Mouse (Mus musculus): ENCODE results near the gene Ephx3.
A peak's percentile ranks its signal among the peaks of the same experiment; 100 is the strongest.
"Not testable (repeated sequence)": the region's sequence is repeated elsewhere in the genome, so short reads cannot be mapped to it uniquely, and the experiment has no call there.

The Ephx3 gene

GRCm38 (mm10) chr17:32188863-32189636, at the start of gene Ephx3:
Gene Ephx3, minus strand, starts transcription at chr17:32189549.
- peak; percentile 31 for DNase-seq (ENCODE audit: low spot score)

DNA sequence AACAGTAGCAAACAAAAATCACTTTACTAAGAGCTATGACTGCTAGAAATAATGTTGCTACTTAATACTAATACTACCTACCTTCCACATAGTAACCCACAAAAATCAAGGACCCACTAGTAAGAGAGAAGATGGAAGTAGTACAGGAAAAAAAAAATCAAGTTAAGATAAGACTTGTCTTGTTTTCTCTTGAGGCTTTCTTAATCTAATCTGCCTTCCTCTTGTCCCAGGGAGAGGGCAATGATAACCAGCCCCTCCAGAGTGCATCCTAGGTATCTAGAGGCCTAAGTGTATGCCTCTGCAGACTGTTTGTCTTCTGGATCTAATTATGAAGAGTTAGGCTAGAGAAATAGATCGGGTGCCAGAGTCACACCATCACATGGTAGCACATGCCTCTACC, 49.2 kb upstream of the Ephx3 start:
- no peak for DNase-seq (ENCODE audit: low spot score)

- peak; percentile 34 for DNase-seq (ENCODE audit: low spot score)
These were observed 46.3 kb upstream of the Ephx3 start for GRCm38 (mm10) chr17:32235534-32236191.

GRCm38 (mm10) chr17:32233174-32233573, 43.8 kb upstream of the Ephx3 start:
- DNase-seq (ENCODE audit: low spot score): no peak

GRCm38 (mm10) chr17:32229256-32229655, 39.9 kb upstream of the Ephx3 start:
- no peak for DNase-seq (ENCODE audit: low spot score)

GRCm38 (mm10) chr17:32220873-32221272, 31.5 kb upstream of the Ephx3 start:
- DNase-seq (ENCODE audit: low spot score): peak; percentile 22

DNA sequence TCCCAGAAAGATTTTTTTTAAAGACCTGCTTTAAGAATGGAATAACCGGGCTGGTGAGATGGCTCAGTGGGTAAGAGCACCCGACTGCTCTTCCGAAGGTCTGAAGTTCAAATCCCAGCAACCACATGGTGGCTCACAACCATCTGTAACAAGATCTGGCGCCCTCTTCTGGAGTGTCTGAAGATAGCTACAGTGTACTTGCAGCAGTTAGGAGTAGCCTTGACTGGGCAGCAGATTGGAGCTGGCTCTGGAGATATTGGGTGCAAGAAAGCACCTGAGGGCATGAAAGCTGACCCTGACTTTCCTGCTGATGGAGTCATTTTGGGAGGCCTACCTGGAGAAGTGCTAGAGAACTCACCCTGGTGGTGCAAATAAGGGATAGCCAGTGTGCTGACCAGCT, 26.2 kb upstream of the Ephx3 start:
- not testable (repeated sequence) for DNase-seq (ENCODE audit: low spot score)

DNA sequence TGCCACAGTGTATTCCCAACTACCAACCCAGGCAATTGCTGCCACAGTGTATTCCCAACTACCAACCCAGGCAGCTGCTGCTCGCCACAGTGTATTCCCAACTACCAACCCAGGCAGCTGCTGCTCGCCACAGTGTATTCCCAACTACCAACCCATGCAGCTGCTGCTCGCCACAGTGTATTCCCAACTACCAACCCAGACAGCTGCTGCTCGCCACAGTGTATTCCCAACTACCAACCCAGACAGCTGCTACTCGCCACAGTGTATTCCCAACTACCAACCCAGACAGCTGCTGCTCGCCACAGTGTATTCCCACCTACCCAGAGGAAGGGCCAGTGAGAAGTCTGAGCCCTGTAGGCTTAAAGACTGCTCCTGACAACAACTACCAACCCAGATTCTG, 22.2 kb upstream of the Ephx3 start:
- DNase-seq (ENCODE audit: low spot score): not testable (repeated sequence)

DNA sequence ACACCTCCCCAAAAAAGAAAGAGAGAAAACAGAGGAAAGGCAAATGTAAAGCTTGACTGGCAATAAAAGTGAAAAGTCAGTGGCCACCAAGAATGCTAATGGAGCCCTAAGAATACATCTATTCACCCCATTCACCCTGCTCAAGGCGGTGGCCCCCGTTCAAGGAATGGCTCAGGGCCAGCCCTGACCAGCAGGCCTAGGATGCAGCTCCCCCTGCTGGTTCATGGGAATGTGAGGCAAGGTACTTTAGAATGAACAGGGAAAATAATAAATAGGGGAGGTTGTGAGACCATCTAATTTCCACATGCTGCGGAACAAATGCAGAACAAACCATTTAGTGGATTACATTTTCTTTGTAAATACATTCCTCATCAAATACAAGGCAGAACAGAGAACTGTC, 20.4 kb upstream of the Ephx3 start:
- peak; percentile 77 for DNase-seq (ENCODE audit: low spot score)

GRCm38 (mm10) chr17:32209144-32209543, 19.8 kb upstream of the Ephx3 start:
- DNase-seq (ENCODE audit: low spot score): no peak

DNA sequence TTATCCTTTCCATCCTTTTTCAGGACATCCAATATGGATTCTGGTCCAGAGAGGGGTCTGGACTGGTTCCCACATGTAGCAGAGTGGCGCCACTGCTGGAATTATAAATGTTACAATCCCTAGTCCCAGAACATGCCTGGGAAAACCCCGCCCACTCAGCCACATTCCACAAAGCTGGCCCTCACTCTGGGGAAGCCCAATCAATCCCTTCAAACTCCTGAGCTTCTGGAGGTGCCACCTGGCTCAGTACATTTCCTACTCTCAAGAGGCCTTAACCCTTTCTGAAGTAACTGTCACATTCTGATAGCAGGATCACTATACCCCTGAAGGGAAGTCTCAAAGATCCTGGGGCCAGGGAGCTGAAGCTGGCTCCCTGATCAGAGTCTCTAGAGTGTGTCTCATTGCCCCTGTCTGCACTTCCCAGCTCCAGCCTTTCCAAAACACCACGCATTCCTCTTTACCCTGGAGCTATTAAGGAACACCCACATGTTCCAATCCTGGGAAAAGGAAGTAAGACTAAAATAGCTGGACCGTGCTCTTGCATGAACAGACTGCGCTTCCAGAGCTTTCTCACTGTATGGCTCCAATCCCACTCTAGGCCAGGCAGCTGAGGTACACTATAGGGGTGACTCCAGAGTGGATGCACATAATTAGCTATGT, 18.4 kb upstream of the Ephx3 start:
- no peak for DNase-seq (ENCODE audit: low spot score)

DNA sequence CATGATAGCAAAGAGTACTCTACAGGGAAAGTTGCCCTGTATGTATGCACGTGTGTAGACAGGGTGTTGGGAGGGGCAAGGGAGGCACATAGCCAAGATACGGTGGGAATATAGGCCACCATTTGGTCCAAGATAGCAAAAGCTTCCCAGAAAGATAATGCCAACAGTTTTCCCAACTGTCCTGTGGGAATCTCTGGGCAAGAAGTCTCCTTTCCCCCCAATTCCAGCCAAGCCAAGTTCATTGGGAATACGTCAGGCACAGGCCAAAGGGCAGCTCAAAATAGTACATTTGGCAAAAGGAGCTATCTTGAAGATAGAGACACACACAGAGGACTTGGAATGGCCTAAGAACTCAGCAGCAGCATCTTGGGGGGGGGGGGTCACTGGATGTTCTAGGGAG, 16.0 kb upstream of the Ephx3 start:
- DNase-seq (ENCODE audit: low spot score): no peak

- DNase-seq (ENCODE audit: low spot score): no peak
These were observed 13.6 kb upstream of the Ephx3 start for GRCm38 (mm10) chr17:32202972-32203371.

- no peak for DNase-seq (ENCODE audit: low spot score)
These were observed 11.7 kb upstream of the Ephx3 start for GRCm38 (mm10) chr17:32201086-32201485.

GRCm38 (mm10) chr17:32199796-32200195, 10.4 kb upstream of the Ephx3 start:
- no peak for DNase-seq (ENCODE audit: low spot score)

- no peak for DNase-seq (ENCODE audit: low spot score)
These were observed 7.8 kb upstream of the Ephx3 start for GRCm38 (mm10) chr17:32197156-32197555.

GRCm38 (mm10) chr17:32195725-32196124, 6.4 kb upstream of the Ephx3 start:
- DNase-seq (ENCODE audit: low spot score): no peak

DNA sequence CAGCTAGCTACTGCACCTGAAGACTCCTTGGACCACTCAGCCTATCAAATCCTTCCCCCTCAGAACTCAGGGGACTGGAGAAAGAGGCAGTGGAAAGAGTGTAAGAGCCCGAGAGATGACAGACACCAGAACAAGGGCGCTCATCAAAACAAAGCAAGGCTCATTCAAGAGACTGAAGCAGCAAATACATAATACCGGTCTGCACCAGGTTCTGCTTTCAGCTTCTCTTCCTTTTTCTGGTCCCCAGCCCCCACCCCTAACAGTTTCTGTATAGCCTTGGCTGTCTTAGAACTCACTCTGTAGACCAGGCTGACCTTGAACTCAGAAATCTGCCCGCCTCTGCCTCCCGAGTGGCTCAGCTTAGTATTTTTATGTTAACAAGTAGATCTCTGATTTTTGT, 3.7 kb upstream of the Ephx3 start:
- DNase-seq (ENCODE audit: low spot score): no peak

DNA sequence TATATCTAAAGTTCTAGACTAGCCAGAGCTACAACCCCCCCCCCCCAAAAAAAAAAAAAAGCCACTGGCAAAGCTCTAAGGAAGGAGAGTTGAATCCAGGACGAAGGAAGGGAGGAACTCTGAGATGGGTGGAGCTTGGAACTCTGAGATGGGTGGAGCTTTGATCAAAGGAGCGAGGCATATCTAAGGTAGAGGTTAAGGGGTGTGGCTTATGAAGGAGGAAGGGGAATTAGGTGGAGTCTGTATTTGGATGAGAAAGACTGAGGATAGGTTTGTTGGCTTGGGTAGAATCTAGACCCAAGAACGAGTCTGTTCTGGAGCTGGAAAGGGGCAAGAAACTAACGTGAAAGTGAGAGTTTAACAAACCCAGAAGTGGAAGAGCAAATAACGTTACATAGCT, 501 bp upstream of the Ephx3 start:
- no peak for DNase-seq (ENCODE audit: low spot score)

DNA sequence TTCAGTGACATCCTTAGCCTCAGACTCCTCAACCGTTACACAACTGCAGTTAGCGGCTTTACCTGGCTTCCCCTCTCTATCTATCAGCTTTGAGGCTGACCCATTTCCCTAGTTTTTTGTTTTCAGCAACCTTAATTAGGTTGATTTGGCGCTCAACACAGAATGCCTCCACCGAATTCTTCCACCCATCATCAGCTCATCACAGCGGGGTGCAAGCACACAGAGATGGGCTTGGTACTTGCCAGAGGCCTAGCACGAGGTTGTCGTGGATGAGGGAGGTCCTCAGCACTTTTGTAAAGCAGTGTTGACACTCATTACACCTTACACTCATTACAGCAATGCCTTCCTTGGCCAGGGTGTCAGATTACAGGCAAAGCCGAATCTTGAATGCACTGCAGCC, 6.3 kb downstream of the Ephx3 start:
- peak; percentile 34 for DNase-seq (ENCODE audit: low spot score)

DNA sequence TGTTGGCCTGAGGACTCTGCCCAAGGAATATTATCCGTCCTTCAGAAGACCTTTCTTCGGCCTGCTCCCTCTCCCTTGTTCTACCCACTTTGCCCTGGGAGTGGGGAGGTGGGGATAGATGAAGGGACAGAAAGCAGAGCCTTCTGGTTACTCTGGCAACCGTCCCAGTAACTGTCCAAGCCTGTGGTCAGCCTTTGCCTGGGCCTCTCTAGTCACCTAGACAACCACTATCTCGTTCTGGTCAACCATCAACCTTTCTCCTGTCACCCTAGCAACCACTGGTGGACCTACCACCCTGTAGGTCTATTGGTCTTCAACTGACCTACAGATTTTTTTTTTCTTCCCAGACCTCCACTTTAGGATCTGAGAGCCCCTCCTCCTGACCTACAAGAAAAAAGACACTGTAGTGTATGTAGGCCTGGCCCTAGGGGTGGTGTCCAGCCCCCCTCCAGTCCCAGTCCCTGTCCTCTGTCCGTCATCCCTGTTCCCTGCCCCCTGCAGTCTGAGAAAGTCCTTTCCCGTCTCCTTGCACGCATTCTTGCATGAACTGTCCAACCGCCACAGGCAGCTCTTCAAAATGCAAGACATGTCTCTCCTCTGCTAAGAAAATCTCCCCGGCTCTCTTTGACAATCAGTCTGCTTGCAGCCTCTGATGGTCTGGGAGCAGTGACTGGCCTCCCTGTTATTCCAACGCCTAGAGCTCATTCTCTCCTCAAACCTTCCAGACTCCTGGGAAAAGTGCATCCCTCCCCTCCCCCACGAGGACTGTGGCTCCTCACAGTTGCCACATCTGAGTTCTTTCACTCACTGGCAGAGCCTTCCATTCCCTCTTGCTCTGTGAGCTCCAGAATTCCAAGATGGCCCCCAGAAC, 9.5 kb downstream of the Ephx3 start:
- peak; percentile 29 for DNase-seq (ENCODE audit: low spot score)

DNA sequence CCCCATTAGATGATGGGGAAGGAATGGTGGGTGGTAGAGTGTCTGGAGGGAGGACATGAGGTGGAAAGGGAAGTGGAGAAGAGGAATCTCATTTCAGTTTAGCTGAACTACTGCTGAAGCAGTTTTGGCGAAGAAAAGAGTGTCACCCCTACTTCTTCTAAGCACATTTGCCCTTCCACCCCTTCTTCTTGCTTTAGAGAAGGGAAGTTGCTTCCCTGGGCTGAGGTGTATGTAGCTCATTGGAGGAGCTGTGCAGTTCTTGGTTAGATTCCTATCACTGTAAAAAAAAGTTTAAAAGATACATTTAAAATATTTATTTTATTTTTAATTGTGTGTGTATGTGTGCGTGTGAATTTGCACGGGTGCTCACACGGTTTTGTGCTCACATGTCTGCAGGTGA, 12.4 kb downstream of the Ephx3 start:
- no peak for DNase-seq (ENCODE audit: low spot score)

Data from retina, embryonic 14.5 days (tissue).